Mouse (Mus musculus): Measurements from ENCODE around the gene Gpi1. TPM values are rescaled to one million over a fixed set of nuclear protein-coding genes. Genes with fewer than 3 reads are reported as not detected.
"Not testable (repeated sequence)": the region's sequence is repeated elsewhere in the genome, so short reads cannot be mapped to it uniquely, and the experiment has no call there.

The Gpi1 gene
- polyA plus RNA-seq, 1 experiment = 306 TPM

GRCm38 (mm10) chr7:34195632-34196031 lies 34.5 kb downstream of the Gpi1 start:
- Histone ChIP-seq H3K27ac (ENCODE audit: control insufficient read depth, insufficient read depth, low read depth, low read length, poor library complexity) (peak overlapping the region; percentile 92), H3K4me1 (ENCODE audit: control insufficient read depth, insufficient read depth, low read length) (no peaks in the 10 kb centered on the region; the same call in 1 of the 2 replicates), H3K4me3 (replicated peaks; ENCODE audit: control insufficient read depth, low read depth, low read length) (peak overlapping the region; percentile 99)
- TF ChIP-seq POLR2A (IDR thresholded peaks at IDR 0.05; ENCODE audit: borderline replicate concordance, control insufficient read depth, low read depth, low read length) (no peak), CTCF (IDR thresholded peaks at IDR 0.05; ENCODE audit: control insufficient read depth, insufficient read depth, low read length) (no peak)
- 46% methylated on average over 3 of the region's 3 CpGs for WGBS

- H3K27ac ChIP-seq (ENCODE audit: control insufficient read depth, insufficient read depth, low read depth, low read length, poor library complexity) = no peak overlapping the region; the same call in 1 of the 2 replicates
- H3K4me1 ChIP-seq (ENCODE audit: control insufficient read depth, insufficient read depth, low read length) = no peaks in the 10 kb centered on the region; the same call in 1 of the 2 replicates
- no peak for TF ChIP-seq POLR2A (IDR thresholded peaks at IDR 0.05; ENCODE audit: borderline replicate concordance, control insufficient read depth, low read depth, low read length)
- no peak for TF ChIP-seq CTCF (IDR thresholded peaks at IDR 0.05; ENCODE audit: control insufficient read depth, insufficient read depth, low read length)
- 66% methylated on average over 6 of the region's 6 CpGs for WGBS
- no peak overlapping the region for H3K4me3 ChIP-seq (replicated peaks; ENCODE audit: control insufficient read depth, low read depth, low read length)
Measured at GRCm38 (mm10) chr7:34192825-34193224, 37.3 kb downstream of the Gpi1 start.

- no peak overlapping the region for H3K4me3 ChIP-seq (replicated peaks; ENCODE audit: control insufficient read depth, low read depth, low read length)
- no peak for TF ChIP-seq CTCF (IDR thresholded peaks at IDR 0.05; ENCODE audit: control insufficient read depth, insufficient read depth, low read length)
- TF ChIP-seq POLR2A (IDR thresholded peaks at IDR 0.05; ENCODE audit: borderline replicate concordance, control insufficient read depth, low read depth, low read length) = no peak
- WGBS = 19% methylated on average over 12 of the region's 12 CpGs
- no peaks in the 10 kb centered on the region for H3K4me1 ChIP-seq (ENCODE audit: control insufficient read depth, insufficient read depth, low read length)
- peak overlapping the region; percentile 87 for H3K27ac ChIP-seq (ENCODE audit: control insufficient read depth, insufficient read depth, low read depth, low read length, poor library complexity)
Measured at GRCm38 (mm10) chr7:34189376-34189989, 40.7 kb downstream of the Gpi1 start.

- TF ChIP-seq CTCF (IDR thresholded peaks at IDR 0.05; ENCODE audit: control insufficient read depth, insufficient read depth, low read length) (no peak), POLR2A (IDR thresholded peaks at IDR 0.05; ENCODE audit: borderline replicate concordance, control insufficient read depth, low read depth, low read length) (no peak)
- no peaks in the 10 kb centered on the region for H3K4me1 ChIP-seq (ENCODE audit: control insufficient read depth, insufficient read depth, low read length)
- H3K27ac ChIP-seq (ENCODE audit: control insufficient read depth, insufficient read depth, low read depth, low read length, poor library complexity) = no peak overlapping the region
- H3K4me3 ChIP-seq (replicated peaks; ENCODE audit: control insufficient read depth, low read depth, low read length) = no peak overlapping the region
- WGBS = 86% methylated on average over 3 of the region's 3 CpGs
Measured at GRCm38 (mm10) chr7:34183794-34184193, 46.3 kb downstream of the Gpi1 start.

- 92% methylated on average over 13 of the region's 13 CpGs for WGBS
- Histone ChIP-seq H3K4me1 (ENCODE audit: control insufficient read depth, insufficient read depth, low read length) (no peaks in the 10 kb centered on the region), H3K4me3 (replicated peaks; ENCODE audit: control insufficient read depth, low read depth, low read length) (no peak overlapping the region), H3K27ac (ENCODE audit: control insufficient read depth, insufficient read depth, low read depth, low read length, poor library complexity) (no peak overlapping the region)
- no peak for TF ChIP-seq CTCF (IDR thresholded peaks at IDR 0.05; ENCODE audit: control insufficient read depth, insufficient read depth, low read length)
- TF ChIP-seq POLR2A (IDR thresholded peaks at IDR 0.05; ENCODE audit: borderline replicate concordance, control insufficient read depth, low read depth, low read length) = no peak
Measured at GRCm38 (mm10) chr7:34183356-34183755, 46.8 kb downstream of the Gpi1 start.

GRCm38 (mm10) chr7:34176241-34176640 lies 53.9 kb downstream of the Gpi1 start:
- not testable (repeated sequence) for H3K4me3 ChIP-seq (replicated peaks; ENCODE audit: control insufficient read depth, low read depth, low read length); H3K4me1 ChIP-seq (ENCODE audit: control insufficient read depth, insufficient read depth, low read length); H3K27ac ChIP-seq (ENCODE audit: control insufficient read depth, insufficient read depth, low read depth, low read length, poor library complexity)
- WGBS = 78% methylated on average over 6 of the region's 6 CpGs

GRCm38 (mm10) chr7:34172251-34172650 lies 57.9 kb downstream of the Gpi1 start:
- WGBS = 64% methylated on average over 1 of the region's 1 CpGs
- no peak overlapping the region for H3K27ac ChIP-seq (ENCODE audit: control insufficient read depth, insufficient read depth, low read depth, low read length, poor library complexity)
- H3K4me1 ChIP-seq (ENCODE audit: control insufficient read depth, insufficient read depth, low read length) = no peaks in the 10 kb centered on the region; the same call in 1 of the 2 replicates
- no peak overlapping the region for H3K4me3 ChIP-seq (replicated peaks; ENCODE audit: control insufficient read depth, low read depth, low read length)
- TF ChIP-seq POLR2A (IDR thresholded peaks at IDR 0.05; ENCODE audit: borderline replicate concordance, control insufficient read depth, low read depth, low read length) (no peak), CTCF (IDR thresholded peaks at IDR 0.05; ENCODE audit: control insufficient read depth, insufficient read depth, low read length) (no peak)

GRCm38 (mm10) chr7:34169454-34169853 lies 60.7 kb downstream of the Gpi1 start, which contains the start of gene Uba2:
Gene Uba2, minus strand, starts transcription at chr7:34169599.
- 88% methylated on average over 3 of the region's 3 CpGs for WGBS
- Histone ChIP-seq H3K4me1 (ENCODE audit: control insufficient read depth, insufficient read depth, low read length) (no peaks in the 10 kb centered on the region; the same call in 1 of the 2 replicates), H3K27ac (ENCODE audit: control insufficient read depth, insufficient read depth, low read depth, low read length, poor library complexity) (no peak within 1 kb of the TSS; the same call in 1 of the 2 replicates), H3K4me3 (replicated peaks; ENCODE audit: control insufficient read depth, low read depth, low read length) (peak within 1 kb of the TSS; percentile 90)
- no peak for TF ChIP-seq CTCF (IDR thresholded peaks at IDR 0.05; ENCODE audit: control insufficient read depth, insufficient read depth, low read length)
- TF ChIP-seq POLR2A (IDR thresholded peaks at IDR 0.05; ENCODE audit: borderline replicate concordance, control insufficient read depth, low read depth, low read length) = no peak

All from bone marrow, adult 2 months (tissue).